Mouse (Mus musculus) olfactory bulb, adult 2 months (tissue): Measurements from ENCODE around the gene Tcte2.

Experiments used
- CTCF ChIP-seq: fragments of 200-500 bp; IDR thresholded peaks from 2 replicates; pipeline ENCODE4 v1.5.1; 2012; ENCODE audit warnings: low read depth, mild to moderate bottlenecking, low read length, moderate library complexity; ENCODE audit not compliant: insufficient read depth
- POLR2A ChIP-seq: fragments of 200-500 bp; IDR thresholded peaks from 2 replicates; pipeline ENCODE4 v1.6.1; 2012; ENCODE audit warnings: mild to moderate bottlenecking, low read depth, low read length, moderate library complexity; ENCODE audit not compliant: insufficient read depth

DNA sequence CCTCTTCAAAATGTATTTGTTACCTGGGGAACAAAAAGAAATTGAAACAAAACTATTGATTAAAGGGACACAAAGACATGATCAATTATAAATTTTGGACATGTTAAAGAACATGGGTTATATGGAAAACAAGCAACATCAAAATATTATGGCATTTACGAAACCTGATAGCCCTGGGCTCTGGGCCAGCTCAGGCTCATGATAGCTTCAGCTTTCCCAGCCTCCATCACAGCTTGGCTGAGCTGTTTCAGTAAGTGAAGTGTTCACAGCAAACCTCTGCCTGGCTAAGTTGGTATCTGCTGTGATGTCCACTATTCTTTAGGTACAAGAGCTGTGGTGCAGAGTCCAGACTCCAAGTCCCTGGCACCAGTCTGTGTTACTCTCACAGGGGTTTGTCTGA is 67.4 kb downstream of the Tcte2 start:
- TF ChIP-seq POLR2A, result no peak
- TF ChIP-seq CTCF, result no peak
